Mouse (Mus musculus) G1E (cell line): ENCODE measurements around the gene Dock2.

Experiments used
- CTCF ChIP-seq: IDR thresholded peaks from 2 replicates; pipeline ENCODE4 v1.5.1; 2012; ENCODE audit warnings: low read depth, low read length, inconsistent platforms, mixed read lengths
- GATA1 ChIP-seq: IDR thresholded peaks from 2 replicates; pipeline ENCODE4 v1.6.1; 2012; ENCODE audit warnings: borderline replicate concordance, low read length, inconsistent platforms, mixed read lengths
- POLR2AphosphoS5 ChIP-seq: IDR thresholded peaks from 2 replicates; pipeline ENCODE4 v1.6.1; 2012; ENCODE audit warnings: low read depth, low read length, inconsistent platforms; ENCODE audit not compliant: insufficient replicate concordance

GRCm38 (mm10) chr11:34525096-34525891, 258.4 kb downstream of the Dock2 start:
- TF ChIP-seq GATA1 (no peak), CTCF (no peak), POLR2AphosphoS5 (no peak)
